Mouse (Mus musculus) ES-Bruce4 (cell line): Measurements from ENCODE around the gene Acaca. TPM values are rescaled to one million over a fixed set of nuclear protein-coding genes. Genes with fewer than 3 reads are reported as not detected.

Source experiments
- H3K27ac ChIP-seq: 2 replicates; pipeline ENCODE4 v1.5.1; 2012; ENCODE audit warnings: low read length, inconsistent platforms; ENCODE audit not compliant: insufficient read depth
- H3K27me3 ChIP-seq: 2 replicates; pipeline ENCODE4 v1.6.1; 2012; ENCODE audit warnings: mild to moderate bottlenecking, low read length, inconsistent platforms; ENCODE audit not compliant: control insufficient read depth, poor library complexity, insufficient read depth, severe bottlenecking
- H3K36me3 ChIP-seq: 2 replicates; pipeline ENCODE4 v1.6.1; 2012; ENCODE audit warnings: inconsistent platforms, mild to moderate bottlenecking, low read length, moderate library complexity; ENCODE audit not compliant: control insufficient read depth, poor library complexity, insufficient read depth, severe bottlenecking
- H3K4me1 ChIP-seq: one replicate; pipeline ENCODE4 v1.8.1; 2011; ENCODE audit warnings: low read length; ENCODE audit not compliant: control insufficient read depth, insufficient read depth
- H3K4me3 ChIP-seq: 2 replicates; pipeline ENCODE4 v1.5.1; 2011; ENCODE audit warnings: low read depth, mild to moderate bottlenecking, low read length
- H3K9ac ChIP-seq: 2 replicates; pipeline ENCODE4 v1.6.1; 2012; ENCODE audit warnings: low read depth, mild to moderate bottlenecking, inconsistent platforms; ENCODE audit not compliant: poor library complexity, severe bottlenecking
- H3K9me3 ChIP-seq: replicated peaks from 2 replicates; pipeline ENCODE4 v1.6.1; 2012; ENCODE audit warnings: mild to moderate bottlenecking, low read length, inconsistent platforms; ENCODE audit not compliant: control insufficient read depth, poor library complexity, insufficient read depth, severe bottlenecking
- CTCF ChIP-seq: IDR thresholded peaks from one replicate; pipeline ENCODE4 v1.8.1; 2011; ENCODE audit warnings: low read depth, low read length
- EP300 ChIP-seq: IDR thresholded peaks from 2 replicates; pipeline ENCODE4 v1.6.1; 2011; ENCODE audit warnings: low read depth, low read length; ENCODE audit not compliant: insufficient read depth
- POLR2A ChIP-seq: IDR thresholded peaks from one replicate; pipeline ENCODE4 v1.8.1; 2011; ENCODE audit warnings: low read length; ENCODE audit not compliant: insufficient read depth
- polyA plus RNA-seq: library from polyadenylated mRNA; stranded (reverse); fragments of >200 nt; gene quantifications from 2 replicates; pipeline ENCODE4 v1.2.4, GENCODE M21; 2011; ENCODE audit warnings: low read depth; ENCODE audit not compliant: missing spikeins, insufficient read depth, insufficient read length

Gene Acaca
- polyA plus RNA-seq, 1 experiment, result 49.5 TPM

DNA sequence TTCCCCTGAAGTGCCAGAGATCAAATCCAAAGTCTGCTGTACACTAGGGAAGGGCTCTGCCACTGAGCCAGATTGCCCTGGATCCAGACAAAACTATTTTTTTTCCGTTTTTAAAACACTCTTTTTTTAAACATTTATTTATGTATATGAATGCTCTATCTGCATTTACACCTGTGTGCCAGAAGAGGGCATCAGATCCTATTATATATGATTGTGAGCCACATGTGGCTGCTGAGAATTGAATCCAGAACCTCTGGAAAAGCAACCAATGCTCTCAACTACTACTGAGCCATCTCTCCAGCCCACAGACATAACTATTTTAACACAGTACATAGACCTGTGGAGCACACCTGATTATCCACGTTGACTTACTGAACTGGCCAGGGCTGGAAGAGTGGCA lies 13.3 kb upstream of the Acaca start:
- TF ChIP-seq POLR2A (no peak), CTCF (no peak), EP300 (no peak)
- Histone ChIP-seq H3K4me3 (no peak overlapping the region), H3K27me3 (no peaks in the 10 kb centered on the region), H3K27ac (no peak overlapping the region), H3K9ac (no peak overlapping the region), H3K9me3 (no peaks in the 10 kb centered on the region), H3K36me3 (peaks cover 79% of the 10 kb centered on the region), H3K4me1 (no peaks in the 10 kb centered on the region)

DNA sequence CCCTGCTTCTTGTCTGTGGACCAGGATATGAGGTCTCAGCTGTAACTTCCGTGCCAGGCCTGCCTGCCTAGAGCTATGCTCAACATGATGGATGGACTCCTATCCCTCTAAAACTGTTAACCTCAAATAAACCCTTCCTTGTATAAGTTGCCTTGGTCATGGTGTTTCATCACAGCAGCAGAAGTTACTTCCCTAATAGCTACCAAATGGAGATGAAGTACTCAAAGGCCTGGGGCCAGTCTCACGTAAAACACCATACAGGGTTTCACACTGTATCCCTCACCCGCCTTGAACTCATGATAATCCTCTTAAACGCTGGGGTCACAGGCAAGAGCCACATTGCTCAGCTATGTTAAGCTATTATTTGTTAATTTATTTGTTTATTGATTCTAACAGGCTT lies 12.0 kb upstream of the Acaca start:
- no peak overlapping the region for H3K9ac ChIP-seq
- H3K27ac ChIP-seq, result no peak overlapping the region
- H3K4me1 ChIP-seq, result no peaks in the 10 kb centered on the region
- TF ChIP-seq CTCF, result no peak
- TF ChIP-seq POLR2A, result no peak
- TF ChIP-seq EP300, result no peak
- no peaks in the 10 kb centered on the region for H3K9me3 ChIP-seq
- H3K36me3 ChIP-seq, result peaks cover 90% of the 10 kb centered on the region
- no peak overlapping the region for H3K4me3 ChIP-seq
- no peaks in the 10 kb centered on the region for H3K27me3 ChIP-seq

DNA sequence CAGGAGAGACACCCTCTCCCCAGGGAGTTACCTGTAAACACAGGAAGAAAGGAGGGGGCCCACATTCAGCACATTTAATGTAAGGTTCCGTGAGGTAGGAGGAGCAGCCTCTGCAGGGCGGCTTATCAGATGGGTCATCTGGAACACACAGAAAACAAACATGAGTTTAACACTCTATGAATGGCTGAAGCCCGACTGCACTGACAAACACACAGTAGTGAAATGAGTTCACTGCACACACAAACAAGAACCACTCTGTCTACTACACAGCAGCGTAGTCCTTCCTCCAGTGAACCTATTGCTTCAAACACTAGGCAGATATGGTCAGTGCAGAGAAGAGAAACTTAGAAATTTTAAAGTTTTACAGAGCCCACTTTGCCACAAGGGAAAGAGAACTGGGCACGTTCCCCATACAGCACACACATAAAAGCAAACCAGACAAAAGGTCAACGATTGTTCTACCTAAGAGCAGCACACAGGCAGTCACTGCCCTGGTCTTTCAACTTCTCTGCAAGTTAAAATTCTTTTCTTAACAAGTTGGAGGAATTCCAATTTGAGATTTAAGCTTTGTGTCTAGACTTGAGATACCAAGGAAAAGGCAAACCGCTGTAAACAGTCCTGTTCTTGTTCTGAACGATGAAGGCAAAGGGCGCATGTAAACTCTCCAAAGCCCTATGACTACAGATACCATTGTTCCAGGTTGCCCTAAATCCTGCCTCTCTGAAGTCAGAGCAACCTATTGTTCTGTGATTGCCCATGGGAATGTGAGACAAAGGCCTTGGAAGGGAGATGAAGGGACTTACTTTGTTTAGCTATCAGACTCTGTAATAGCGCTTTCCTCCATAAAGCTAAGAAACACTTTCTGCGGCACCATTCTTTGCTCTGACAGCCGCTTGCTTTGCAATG lies 8.2 kb upstream of the Acaca start:
- Histone ChIP-seq H3K4me1 (no peaks in the 10 kb centered on the region), H3K36me3 (peaks cover 93% of the 10 kb centered on the region), H3K27ac (no peak overlapping the region; the same call in 1 of the 2 replicates), H3K4me3 (no peak overlapping the region), H3K27me3 (no peaks in the 10 kb centered on the region), H3K9ac (no peak overlapping the region), H3K9me3 (no peaks in the 10 kb centered on the region)
- TF ChIP-seq EP300, result no peak
- no peak for TF ChIP-seq CTCF
- TF ChIP-seq POLR2A, result no peak

DNA sequence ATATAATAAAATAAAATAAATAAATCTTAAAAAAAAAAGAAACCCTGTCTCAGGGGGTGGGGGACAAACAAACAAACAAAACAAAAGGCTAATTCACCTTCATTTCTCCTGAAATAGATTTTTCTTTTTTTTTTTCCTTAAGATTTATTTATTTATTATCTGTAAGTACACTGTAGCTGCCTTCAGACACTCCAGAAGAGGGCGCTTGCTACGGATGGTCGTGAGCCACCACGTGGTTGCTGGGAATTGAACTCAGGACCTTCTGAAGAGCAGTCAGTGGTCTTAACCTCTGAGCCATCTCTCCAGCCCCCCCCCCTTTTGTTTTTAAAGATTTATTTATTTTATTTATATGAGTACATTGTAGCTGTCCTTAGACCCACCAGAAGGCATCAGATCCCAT lies 1.5 kb upstream of the Acaca start:
- no peak for TF ChIP-seq POLR2A
- peak; percentile 35 for TF ChIP-seq CTCF
- no peak for TF ChIP-seq EP300
- H3K9me3 ChIP-seq, result no peaks in the 10 kb centered on the region
- H3K4me3 ChIP-seq, result 0 out of 2 replicates have a peak overlapping the region, but pooled peaks have one; percentile 16
- peaks cover 39% of the 10 kb centered on the region for H3K36me3 ChIP-seq
- no peak overlapping the region for H3K9ac ChIP-seq
- H3K27me3 ChIP-seq, result no peaks in the 10 kb centered on the region
- no peaks in the 10 kb centered on the region for H3K4me1 ChIP-seq
- H3K27ac ChIP-seq, result no peak overlapping the region

DNA sequence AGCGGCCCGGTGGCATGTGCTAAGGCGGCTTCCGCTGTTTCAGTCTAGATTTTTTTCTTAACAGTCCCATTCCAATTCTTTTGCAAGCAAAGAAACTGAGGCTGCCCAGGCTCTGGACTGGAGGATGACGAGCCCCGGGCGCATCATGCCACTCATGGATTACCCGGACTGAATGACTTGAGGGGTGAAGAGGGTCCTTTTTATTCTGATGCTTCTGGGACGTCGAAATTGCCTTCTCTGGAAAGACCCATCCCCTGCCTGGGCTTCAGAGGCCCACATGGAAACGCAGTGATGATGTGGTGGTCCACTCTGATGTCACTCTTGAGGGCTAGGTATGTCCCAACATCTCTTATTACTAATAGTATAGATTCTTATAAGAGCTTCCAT lies 320 bp downstream of the Acaca start:
- H3K27me3 ChIP-seq, result no peaks in the 10 kb centered on the region
- no peaks in the 10 kb centered on the region for H3K4me1 ChIP-seq
- H3K9ac ChIP-seq, result peak overlapping the region; percentile 33
- H3K4me3 ChIP-seq, result peak overlapping the region; percentile 66
- peaks cover 24% of the 10 kb centered on the region for H3K36me3 ChIP-seq
- TF ChIP-seq CTCF, result no peak
- no peak for TF ChIP-seq POLR2A
- no peak for TF ChIP-seq EP300
- H3K9me3 ChIP-seq, result no peaks in the 10 kb centered on the region
- no peak overlapping the region for H3K27ac ChIP-seq

DNA sequence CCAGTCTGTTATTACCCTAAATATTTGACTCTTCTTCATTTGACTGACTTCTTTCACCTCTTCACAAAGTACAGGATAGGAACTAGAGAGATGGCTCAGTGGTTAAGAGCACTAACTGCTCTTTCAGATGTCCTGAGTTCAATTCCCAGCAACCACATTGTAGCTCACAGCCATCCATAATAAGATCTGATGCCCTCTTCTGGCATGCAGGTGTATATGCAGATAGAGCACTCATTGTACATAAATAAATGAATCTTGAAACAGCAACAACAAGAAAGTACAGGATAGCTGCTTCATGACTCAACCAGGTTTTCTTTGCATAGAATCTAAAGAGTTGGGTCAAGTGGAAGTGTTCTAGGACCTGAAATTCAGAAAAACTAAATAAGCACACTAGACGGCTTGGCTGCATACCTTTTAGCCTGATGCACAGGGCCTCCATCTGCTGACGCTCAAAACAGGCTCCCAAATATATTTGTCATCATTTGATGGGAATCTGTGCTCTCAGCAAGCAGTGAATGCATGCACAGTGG lies 4.9 kb downstream of the Acaca start:
- TF ChIP-seq EP300 (no peak), POLR2A (no peak), CTCF (no peak)
- H3K27me3 ChIP-seq, result no peaks in the 10 kb centered on the region
- no peak overlapping the region for H3K9ac ChIP-seq
- H3K4me1 ChIP-seq, result no peaks in the 10 kb centered on the region
- H3K36me3 ChIP-seq, result no peaks in the 10 kb centered on the region
- H3K27ac ChIP-seq, result no peak overlapping the region
- no peaks in the 10 kb centered on the region for H3K9me3 ChIP-seq
- H3K4me3 ChIP-seq, result no peak overlapping the region
